Mouse (Mus musculus): ENCODE results near the gene Epn2. TPM values are rescaled to one million over a fixed set of nuclear protein-coding genes. Genes with fewer than 3 reads are reported as not detected.
A peak's percentile ranks its signal among the peaks of the same experiment; 100 is the strongest.

The Epn2 gene
- polyA plus RNA-seq, 1 experiment from 2014 or later: 22.1 TPM

- peak overlapping the region; percentile 89 for H3K27ac ChIP-seq
- WGBS: under 1% methylated on average over 50 of the region's 50 CpGs
- H3K9ac ChIP-seq (ENCODE audit: low read depth, low read length): peak overlapping the region; percentile 84
- peak overlapping the region; percentile 68 for H3K4me2 ChIP-seq (ENCODE audit: low read length)
- H3K9me3 ChIP-seq (replicated peaks; ENCODE audit: low read length): no peaks in the 10 kb centered on the region
- peaks cover 22% of the 10 kb centered on the region for H3K36me3 ChIP-seq (ENCODE audit: insufficient read depth, low read length)
- peak overlapping the region; percentile 77 for H3K4me3 ChIP-seq (replicated peaks; ENCODE audit: low read depth, low read length)
- no peak for TF ChIP-seq CTCF (IDR thresholded peaks at IDR 0.05; ENCODE audit: low read depth)
- H3K4me1 ChIP-seq (replicated peaks; ENCODE audit: insufficient read depth, low read length): peaks cover 5% of the 10 kb centered on the region; the same call in 1 of the 2 replicates
- no peak for DNase-seq (ENCODE audit: low spot score)
- peak; percentile 58 for ATAC-seq (replicated peaks; ENCODE audit: low FRiP score, low read depth)
- no peaks in the 10 kb centered on the region for H3K27me3 ChIP-seq (ENCODE audit: insufficient read depth, low read length)
Measured at GRCm38 (mm10) chr11:61493525-61494128, 85.9 kb downstream of the Epn2 start.

GRCm38 (mm10) chr11:61492749-61493401 is 86.6 kb downstream of the Epn2 start:
- peak overlapping the region; percentile 89; the same call in 1 of the 2 replicates for H3K27ac ChIP-seq
- H3K36me3 ChIP-seq (ENCODE audit: insufficient read depth, low read length): peaks cover 28% of the 10 kb centered on the region
- ATAC-seq (replicated peaks; ENCODE audit: low FRiP score, low read depth): no peak

GRCm38 (mm10) chr11:61490944-61491520 is 88.5 kb downstream of the Epn2 start:
- Histone ChIP-seq H3K27ac (no peak overlapping the region), H3K4me2 (ENCODE audit: low read length) (no peak overlapping the region), H3K4me3 (replicated peaks; ENCODE audit: low read depth, low read length) (no peak overlapping the region), H3K9me3 (replicated peaks; ENCODE audit: low read length) (no peaks in the 10 kb centered on the region), H3K27me3 (ENCODE audit: insufficient read depth, low read length) (no peaks in the 10 kb centered on the region), H3K4me1 (replicated peaks; ENCODE audit: insufficient read depth, low read length) (peaks cover 5% of the 10 kb centered on the region), H3K36me3 (ENCODE audit: insufficient read depth, low read length) (peaks cover 28% of the 10 kb centered on the region), H3K9ac (ENCODE audit: low read depth, low read length) (no peak overlapping the region)
- DNase-seq (ENCODE audit: low spot score): no peak
- TF ChIP-seq CTCF (IDR thresholded peaks at IDR 0.05; ENCODE audit: low read depth): no peak
- 88% methylated on average over 22 of the region's 22 CpGs for WGBS
- no peak for ATAC-seq (replicated peaks; ENCODE audit: low FRiP score, low read depth)

More at GRCm38 (mm10) chr11:61492749-61493401, 86.6 kb downstream of the Epn2 start:
- peaks cover 5% of the 10 kb centered on the region for H3K4me1 ChIP-seq (replicated peaks; ENCODE audit: insufficient read depth, low read length)
- peak overlapping the region; percentile 84; the same call in 1 of the 2 replicates for H3K9ac ChIP-seq (ENCODE audit: low read depth, low read length)
- peak overlapping the region; percentile 68 for H3K4me2 ChIP-seq (ENCODE audit: low read length)
- no peak for TF ChIP-seq CTCF (IDR thresholded peaks at IDR 0.05; ENCODE audit: low read depth)
- no peaks in the 10 kb centered on the region for H3K9me3 ChIP-seq (replicated peaks; ENCODE audit: low read length)
- DNase-seq (ENCODE audit: low spot score): no peak
- peak overlapping the region; percentile 77 for H3K4me3 ChIP-seq (replicated peaks; ENCODE audit: low read depth, low read length)
- H3K27me3 ChIP-seq (ENCODE audit: insufficient read depth, low read length): no peaks in the 10 kb centered on the region
- WGBS: 69% methylated on average over 12 of the region's 12 CpGs

- Histone ChIP-seq H3K27ac (no peak overlapping the region), H3K4me1 (replicated peaks; ENCODE audit: insufficient read depth, low read length) (peaks cover 7% of the 10 kb centered on the region), H3K9ac (ENCODE audit: low read depth, low read length) (no peak overlapping the region), H3K4me3 (replicated peaks; ENCODE audit: low read depth, low read length) (no peak overlapping the region), H3K36me3 (ENCODE audit: insufficient read depth, low read length) (peaks cover 28% of the 10 kb centered on the region), H3K4me2 (ENCODE audit: low read length) (no peak overlapping the region), H3K27me3 (ENCODE audit: insufficient read depth, low read length) (no peaks in the 10 kb centered on the region), H3K9me3 (replicated peaks; ENCODE audit: low read length) (no peaks in the 10 kb centered on the region)
- TF ChIP-seq CTCF (IDR thresholded peaks at IDR 0.05; ENCODE audit: low read depth): no peak
- 92% methylated on average over 8 of the region's 8 CpGs for whole genome bisulfite sequencing
- ATAC-seq (replicated peaks; ENCODE audit: low FRiP score, low read depth) (no peak), DNase-seq (ENCODE audit: low spot score) (no peak)
Measured at GRCm38 (mm10) chr11:61489874-61490273, 89.6 kb downstream of the Epn2 start.

GRCm38 (mm10) chr11:61489085-61489484 is 90.4 kb downstream of the Epn2 start:
- WGBS: 64% methylated on average over 2 of the region's 2 CpGs
- Histone ChIP-seq H3K27ac (no peak overlapping the region), H3K9me3 (replicated peaks; ENCODE audit: low read length) (no peaks in the 10 kb centered on the region), H3K4me3 (replicated peaks; ENCODE audit: low read depth, low read length) (no peak overlapping the region), H3K4me2 (ENCODE audit: low read length) (no peak overlapping the region), H3K4me1 (replicated peaks; ENCODE audit: insufficient read depth, low read length) (peaks cover 15% of the 10 kb centered on the region; the same call in 1 of the 2 replicates), H3K36me3 (ENCODE audit: insufficient read depth, low read length) (peaks cover 28% of the 10 kb centered on the region), H3K9ac (ENCODE audit: low read depth, low read length) (no peak overlapping the region), H3K27me3 (ENCODE audit: insufficient read depth, low read length) (no peaks in the 10 kb centered on the region)
- ATAC-seq (replicated peaks; ENCODE audit: low FRiP score, low read depth) (no peak), DNase-seq (ENCODE audit: low spot score) (no peak)
- TF ChIP-seq CTCF (IDR thresholded peaks at IDR 0.05; ENCODE audit: low read depth): no peak

GRCm38 (mm10) chr11:61487936-61488335 is 91.6 kb downstream of the Epn2 start:
- peaks cover 14% of the 10 kb centered on the region; the same call in 1 of the 2 replicates for H3K4me1 ChIP-seq (replicated peaks; ENCODE audit: insufficient read depth, low read length)
- ATAC-seq (replicated peaks; ENCODE audit: low FRiP score, low read depth) (no peak), DNase-seq (ENCODE audit: low spot score) (no peak)
- 94% methylated on average over 7 of the region's 7 CpGs for WGBS
- peaks cover 28% of the 10 kb centered on the region for H3K36me3 ChIP-seq (ENCODE audit: insufficient read depth, low read length)
- TF ChIP-seq CTCF (IDR thresholded peaks at IDR 0.05; ENCODE audit: low read depth): no peak
- H3K9ac ChIP-seq (ENCODE audit: low read depth, low read length): no peak overlapping the region
- no peak overlapping the region for H3K4me2 ChIP-seq (ENCODE audit: low read length)
- H3K27ac ChIP-seq: no peak overlapping the region
- no peak overlapping the region for H3K4me3 ChIP-seq (replicated peaks; ENCODE audit: low read depth, low read length)
- H3K9me3 ChIP-seq (replicated peaks; ENCODE audit: low read length): no peaks in the 10 kb centered on the region
- no peaks in the 10 kb centered on the region for H3K27me3 ChIP-seq (ENCODE audit: insufficient read depth, low read length)
